Mouse (Mus musculus) cortical plate, adult 2 months (tissue): ENCODE data around the gene Arhgap32. TPM values are rescaled to one million over a fixed set of nuclear protein-coding genes. Genes with fewer than 3 reads are reported as not detected.

Experiments used
- H3K27ac ChIP-seq: fragments of 200-500 bp; 2 replicates; pipeline ENCODE4 v1.5.1; 2012; ENCODE audit warnings: low read length, control low read depth, inconsistent platforms; ENCODE audit not compliant: insufficient read depth
- H3K4me1 ChIP-seq: fragments of 200-500 bp; 2 replicates; pipeline ENCODE4 v1.6.1; 2011; ENCODE audit warnings: low read length; ENCODE audit not compliant: control insufficient read depth, insufficient read depth
- H3K4me3 ChIP-seq: fragments of 200-500 bp; 2 replicates; pipeline ENCODE4 v1.5.1; 2011; ENCODE audit warnings: mild to moderate bottlenecking, low read length, control low read depth; ENCODE audit not compliant: insufficient read depth
- CTCF ChIP-seq: fragments of 200-500 bp; IDR thresholded peaks from 2 replicates; pipeline ENCODE4 v1.5.1; 2011; ENCODE audit warnings: mild to moderate bottlenecking, control low read depth, low read length; ENCODE audit not compliant: insufficient read depth; ENCODE audit errors: extremely low read depth
- POLR2A ChIP-seq: fragments of 200-500 bp; IDR thresholded peaks from 2 replicates; pipeline ENCODE4 v1.6.1; 2011; ENCODE audit warnings: mild to moderate bottlenecking, low read length, control low read depth; ENCODE audit not compliant: insufficient read depth; ENCODE audit errors: extremely low read depth
- polyA plus RNA-seq: library from polyadenylated mRNA; depleted of rRNA; stranded (reverse); fragments of >200 nt; gene quantifications from 2 replicates; pipeline ENCODE4 v1.2.3, GENCODE M21; 2012; rRNA removed

The Arhgap32 gene
- 56.1 and 62.2 TPM in 2 replicates for polyA plus RNA-seq

- TF ChIP-seq CTCF, result no peak
- no peak for TF ChIP-seq POLR2A
- Histone ChIP-seq H3K27ac (no peak within 1 kb of the TSS), H3K4me3 (no peak within 1 kb of the TSS), H3K4me1 (peaks cover 8% of the 10 kb centered on the region)
Observed at GRCm38 (mm10) chr9:32115786-32116185, at the start of gene Arhgap32. Gene Arhgap32 (plus strand): TSS chr9:32116136.

GRCm38 (mm10) chr9:32072778-32073177 lies 43.2 kb upstream of the Arhgap32 start:
- TF ChIP-seq CTCF (no peak), POLR2A (no peak)
- H3K4me3 ChIP-seq, result no peak overlapping the region
- H3K4me1 ChIP-seq, result peaks cover 1% of the 10 kb centered on the region; the same call in 1 of the 2 replicates
- no peak overlapping the region for H3K27ac ChIP-seq

- Histone ChIP-seq H3K27ac (no peak overlapping the region), H3K4me3 (no peak overlapping the region), H3K4me1 (peaks cover 4% of the 10 kb centered on the region; the same call in 1 of the 2 replicates)
- no peak for TF ChIP-seq CTCF
Observed at GRCm38 (mm10) chr9:32088106-32088776, 27.7 kb upstream of the Arhgap32 start.

GRCm38 (mm10) chr9:32088882-32089281 lies 27.1 kb upstream of the Arhgap32 start:
- Histone ChIP-seq H3K27ac (no peak overlapping the region), H3K4me3 (no peak overlapping the region), H3K4me1 (peaks cover 5% of the 10 kb centered on the region; the same call in 1 of the 2 replicates)
- TF ChIP-seq CTCF, result no peak
- no peak for TF ChIP-seq POLR2A

- no peak for TF ChIP-seq CTCF
- no peak for TF ChIP-seq POLR2A
- H3K27ac ChIP-seq, result no peak overlapping the region
- peaks cover 12% of the 10 kb centered on the region for H3K4me1 ChIP-seq
- H3K4me3 ChIP-seq, result no peak overlapping the region
Observed at GRCm38 (mm10) chr9:32093456-32093855, 22.5 kb upstream of the Arhgap32 start.

GRCm38 (mm10) chr9:32094351-32095120 lies 21.4 kb upstream of the Arhgap32 start:
- H3K27ac ChIP-seq, result no peak overlapping the region
- TF ChIP-seq POLR2A (no peak), CTCF (no peak)
- peaks cover 12% of the 10 kb centered on the region for H3K4me1 ChIP-seq
- H3K4me3 ChIP-seq, result no peak overlapping the region

- TF ChIP-seq POLR2A, result no peak
- no peak for TF ChIP-seq CTCF
Observed at GRCm38 (mm10) chr9:32095511-32095910, 20.4 kb upstream of the Arhgap32 start.

GRCm38 (mm10) chr9:32096541-32096940 lies 19.4 kb upstream of the Arhgap32 start:
- Histone ChIP-seq H3K27ac (no peak overlapping the region), H3K4me3 (no peak overlapping the region), H3K4me1 (peaks cover 10% of the 10 kb centered on the region)
- TF ChIP-seq POLR2A (no peak), CTCF (no peak)

More at GRCm38 (mm10) chr9:32095511-32095910, 20.4 kb upstream of the Arhgap32 start:
- H3K4me1 ChIP-seq, result peaks cover 10% of the 10 kb centered on the region
- no peak overlapping the region for H3K4me3 ChIP-seq
- no peak overlapping the region for H3K27ac ChIP-seq

GRCm38 (mm10) chr9:32097123-32097522 lies 18.8 kb upstream of the Arhgap32 start:
- TF ChIP-seq POLR2A (no peak), CTCF (no peak)
- H3K4me1 ChIP-seq, result peaks cover 10% of the 10 kb centered on the region
- H3K4me3 ChIP-seq, result no peak overlapping the region
- H3K27ac ChIP-seq, result no peak overlapping the region

- Histone ChIP-seq H3K4me1 (peaks cover 9% of the 10 kb centered on the region), H3K27ac (no peak overlapping the region), H3K4me3 (no peak overlapping the region)
- TF ChIP-seq CTCF (no peak), POLR2A (no peak)
Observed at GRCm38 (mm10) chr9:32098425-32099155, 17.3 kb upstream of the Arhgap32 start.
